Mouse (Mus musculus): Measurements from ENCODE around the gene Gpr162. TPM values are rescaled to one million over a fixed set of nuclear protein-coding genes. Genes with fewer than 3 reads are reported as not detected.
"Not testable (repeated sequence)": the region's sequence is repeated elsewhere in the genome, so short reads cannot be mapped to it uniquely, and the experiment has no call there.

Gpr162 gene
- polyA plus RNA-seq, 1 experiment from 2014 or later: 3.4 TPM

DNA sequence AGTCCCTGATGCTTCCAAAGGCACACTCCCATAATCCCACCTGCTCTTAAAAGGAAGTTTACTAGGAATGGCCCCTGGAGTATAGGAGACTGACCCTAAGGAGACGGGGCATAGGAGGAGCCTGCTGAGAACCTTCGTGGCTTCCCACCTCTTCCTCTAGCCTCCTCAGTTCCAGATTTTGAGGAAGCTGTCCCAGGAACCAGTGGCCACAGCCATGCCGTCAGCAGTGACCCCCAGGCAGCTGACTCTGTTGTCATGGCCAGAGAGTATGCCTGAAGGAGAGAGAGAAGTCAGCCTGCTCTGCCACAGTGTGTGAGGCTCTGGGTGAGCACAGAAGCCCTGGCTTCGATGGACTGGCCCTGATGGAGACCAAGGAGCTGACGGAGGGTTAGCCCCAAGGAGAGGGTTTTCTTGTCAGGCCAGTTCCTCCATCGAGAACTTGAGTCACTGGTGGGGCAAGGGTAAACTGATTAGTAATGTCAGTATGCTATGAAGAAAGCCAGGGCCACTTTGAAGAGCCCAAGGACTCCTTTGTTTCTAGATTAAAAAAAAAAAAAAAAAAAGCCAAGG is 29.2 kb downstream of the Gpr162 start:
- WGBS: 75% methylated on average over 6 of the region's 6 CpGs

DNA sequence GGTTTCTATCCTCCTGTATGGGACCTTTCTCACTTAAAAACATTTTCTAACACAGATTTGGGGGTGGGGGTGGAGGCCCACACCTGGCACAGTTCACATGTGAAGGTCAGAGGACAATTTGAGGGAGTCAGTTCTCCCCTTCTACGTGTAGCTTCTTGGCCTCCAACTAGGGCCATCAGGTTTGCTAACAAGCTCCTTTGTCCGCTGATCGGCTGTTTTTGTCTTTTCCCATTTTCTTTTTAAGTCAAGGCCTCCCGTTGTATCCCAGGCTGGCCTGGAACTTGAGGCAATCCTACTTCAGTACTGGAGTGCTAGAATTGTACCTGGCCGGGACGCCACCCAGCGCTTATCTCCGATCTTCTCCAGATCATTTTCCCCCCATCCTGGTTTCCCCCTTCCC is 32.1 kb downstream of the Gpr162 start:
- no peak overlapping the region for H3K4me3 ChIP-seq (replicated peaks)
- ATAC-seq (ENCODE audit: insufficient number of reproducible peaks, low FRiP score, low TSS enrichment, low read depth): no peak
- H3K9ac ChIP-seq: no peak overlapping the region
- H3K36me3 ChIP-seq: peaks cover 24% of the 10 kb centered on the region
- 0 out of 2 replicates have a peak overlapping the region, but pooled peaks have one; percentile 95 for H3K4me2 ChIP-seq (replicated peaks)
- no peaks in the 10 kb centered on the region for H3K9me3 ChIP-seq (replicated peaks)
- 91% methylated on average over 8 of the region's 8 CpGs for WGBS
- no peaks in the 10 kb centered on the region for H3K27me3 ChIP-seq
- peaks cover 30% of the 10 kb centered on the region for H3K4me1 ChIP-seq
- H3K27ac ChIP-seq (replicated peaks): no peak overlapping the region

More for the DNA sequence above, 29.2 kb downstream of the Gpr162 start:
- Histone ChIP-seq H3K9ac (no peak overlapping the region), H3K27ac (replicated peaks) (no peak overlapping the region), H3K4me1 (peaks cover 19% of the 10 kb centered on the region), H3K4me2 (replicated peaks) (no peak overlapping the region), H3K4me3 (replicated peaks) (no peak overlapping the region), H3K36me3 (peaks cover 20% of the 10 kb centered on the region), H3K27me3 (no peaks in the 10 kb centered on the region), H3K9me3 (replicated peaks) (no peaks in the 10 kb centered on the region)
- no peak for ATAC-seq (ENCODE audit: insufficient number of reproducible peaks, low FRiP score, low TSS enrichment, low read depth)

DNA sequence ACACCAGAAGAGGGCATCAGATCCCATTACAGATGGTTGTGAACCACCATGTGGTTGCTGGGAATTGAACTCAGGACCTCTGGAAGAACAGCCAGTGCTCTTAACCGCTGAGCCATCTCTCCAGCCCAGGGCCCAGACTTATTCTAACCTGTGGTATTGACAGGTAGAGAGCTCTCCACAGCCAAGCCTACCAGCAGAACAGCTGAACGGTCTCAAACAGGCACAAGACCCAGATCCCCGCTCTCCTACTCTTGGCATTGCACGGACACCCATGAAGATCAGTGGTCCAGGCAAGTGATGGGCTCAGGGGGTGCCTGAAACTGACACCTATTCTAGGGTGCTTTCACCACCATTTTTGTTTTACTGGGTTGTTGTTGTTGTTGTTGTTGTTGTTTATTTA is 32.6 kb downstream of the Gpr162 start:
- H3K27ac ChIP-seq (replicated peaks); H3K27me3 ChIP-seq; H3K9me3 ChIP-seq (replicated peaks); H3K4me3 ChIP-seq (replicated peaks); ATAC-seq (ENCODE audit: insufficient number of reproducible peaks, low FRiP score, low TSS enrichment, low read depth); H3K9ac ChIP-seq: not testable (repeated sequence)
- Histone ChIP-seq H3K4me1 (peaks cover 30% of the 10 kb centered on the region), H3K4me2 (replicated peaks) (peak overlapping the region; percentile 95), H3K36me3 (peaks cover 26% of the 10 kb centered on the region)
- 89% methylated on average over 4 of the region's 4 CpGs for WGBS

DNA sequence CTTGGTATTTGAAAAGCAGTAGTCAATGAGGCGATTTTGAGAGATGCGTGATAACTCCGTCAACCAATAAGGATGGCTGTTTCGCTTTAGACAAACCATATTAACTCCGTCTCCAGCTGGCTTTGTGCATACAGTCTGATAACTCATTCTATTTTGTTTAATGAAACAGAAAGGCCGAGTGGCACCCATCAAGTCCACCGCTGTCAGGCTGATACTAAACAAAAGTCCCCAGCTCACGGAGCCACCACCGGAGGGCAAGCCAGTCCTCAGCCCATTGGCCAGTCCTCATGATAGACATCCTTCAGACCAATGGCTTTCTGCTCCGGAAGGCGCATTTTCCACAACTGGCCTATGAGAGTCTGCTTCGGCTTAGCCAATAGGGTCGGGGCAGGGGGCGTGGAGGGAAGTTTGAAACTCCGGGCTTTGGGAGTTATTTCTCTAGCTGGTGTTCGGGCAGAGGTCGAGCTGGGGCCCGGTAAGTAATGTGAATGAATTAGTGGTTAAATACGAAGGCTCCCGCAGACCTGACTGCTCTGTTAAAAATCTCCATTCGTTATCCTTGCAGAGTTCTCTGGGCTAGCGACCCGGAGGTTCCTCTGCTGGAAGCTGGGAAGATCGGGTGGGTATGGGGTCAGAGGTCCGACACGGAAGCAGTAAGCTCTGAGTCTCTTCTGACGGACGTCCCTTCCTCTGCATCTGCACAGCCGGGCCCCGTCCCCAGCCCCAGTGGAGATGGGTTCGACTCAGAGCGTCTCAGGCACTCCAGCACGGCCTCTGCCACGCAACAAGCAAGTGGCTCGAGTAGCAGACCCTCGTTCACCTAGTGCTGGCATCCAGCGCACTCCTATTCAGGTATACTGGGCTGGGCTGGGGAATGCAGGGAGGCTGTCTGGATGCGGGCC is 33.7 kb downstream of the Gpr162 start:
- H3K4me2 ChIP-seq (replicated peaks): peak overlapping the region; percentile 95
- WGBS: under 1% methylated on average over 38 of the region's 38 CpGs
- peak overlapping the region; percentile 93 for H3K27ac ChIP-seq (replicated peaks)
- no peaks in the 10 kb centered on the region for H3K9me3 ChIP-seq (replicated peaks)
- peak overlapping the region; percentile 82 for H3K4me3 ChIP-seq (replicated peaks)
- peak; percentile 88 for ATAC-seq (ENCODE audit: insufficient number of reproducible peaks, low FRiP score, low TSS enrichment, low read depth)
- peaks cover 38% of the 10 kb centered on the region for H3K36me3 ChIP-seq
- no peaks in the 10 kb centered on the region for H3K27me3 ChIP-seq
- H3K9ac ChIP-seq: peak overlapping the region; percentile 65
- peaks cover 30% of the 10 kb centered on the region for H3K4me1 ChIP-seq

DNA sequence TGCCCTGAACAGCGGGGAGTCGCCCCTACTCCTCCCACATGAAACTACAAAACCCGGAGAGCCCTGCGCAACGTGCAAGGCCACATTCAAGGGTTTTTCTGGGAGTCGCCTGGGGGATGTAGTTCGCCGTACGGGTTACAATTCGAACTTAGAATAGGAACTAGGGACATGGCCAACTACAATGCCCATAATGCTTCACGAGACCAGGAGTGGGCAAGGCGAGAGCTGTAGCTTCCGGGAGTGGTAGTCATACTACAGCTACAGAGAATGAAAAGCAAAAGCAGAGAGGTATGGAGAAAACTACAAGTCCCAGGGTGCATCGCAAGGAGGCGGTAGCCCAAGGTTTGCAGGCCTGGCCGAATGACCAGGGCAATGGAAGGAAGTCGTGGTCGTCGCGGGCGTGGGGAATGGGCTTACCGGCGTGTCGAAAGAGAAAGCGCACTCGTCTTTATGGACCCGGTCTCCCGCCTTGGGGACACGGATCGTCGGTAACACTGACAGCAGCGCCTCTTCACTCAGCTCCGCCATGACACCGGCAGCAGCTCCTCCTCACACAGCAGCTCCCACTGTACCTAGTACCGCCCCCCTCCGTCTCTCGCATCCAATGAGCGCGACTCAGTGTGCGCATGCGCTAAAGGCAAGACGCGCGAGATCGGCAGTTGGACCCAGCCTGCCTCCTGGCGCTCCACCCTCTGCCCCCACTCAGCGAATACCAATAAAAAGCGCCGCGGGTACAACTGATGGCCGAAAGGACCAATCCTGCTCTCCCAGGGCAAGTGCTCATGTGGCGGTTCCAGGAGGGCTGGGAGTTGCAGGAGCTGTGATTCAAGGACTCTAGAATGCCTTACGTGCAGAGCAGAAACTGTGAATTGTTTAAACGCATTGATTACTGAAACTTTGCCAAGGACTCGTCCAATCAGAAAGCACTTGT is 34.6 kb downstream of the Gpr162 start, which contains the start of the genes Usp5 and Cdca3:
Gene Usp5 (minus strand): TSS at position 617 of the 931 bp plus-strand sequence.
Gene Cdca3 (plus strand): TSS at position 680 of the 931 bp plus-strand sequence.
- ATAC-seq (ENCODE audit: insufficient number of reproducible peaks, low FRiP score, low TSS enrichment, low read depth): peak; percentile 95
- Histone ChIP-seq H3K9me3 (replicated peaks) (no peaks in the 10 kb centered on the region), H3K36me3 (peaks cover 46% of the 10 kb centered on the region), H3K9ac (peak within 1 kb of the TSS; percentile 65), H3K27ac (replicated peaks) (peak within 1 kb of the TSS; percentile 93), H3K4me3 (replicated peaks) (peak within 1 kb of the TSS; percentile 82), H3K4me2 (replicated peaks) (peak within 1 kb of the TSS; percentile 95), H3K4me1 (peaks cover 30% of the 10 kb centered on the region), H3K27me3 (no peaks in the 10 kb centered on the region)
- WGBS: under 1% methylated on average over 55 of the region's 55 CpGs

DNA sequence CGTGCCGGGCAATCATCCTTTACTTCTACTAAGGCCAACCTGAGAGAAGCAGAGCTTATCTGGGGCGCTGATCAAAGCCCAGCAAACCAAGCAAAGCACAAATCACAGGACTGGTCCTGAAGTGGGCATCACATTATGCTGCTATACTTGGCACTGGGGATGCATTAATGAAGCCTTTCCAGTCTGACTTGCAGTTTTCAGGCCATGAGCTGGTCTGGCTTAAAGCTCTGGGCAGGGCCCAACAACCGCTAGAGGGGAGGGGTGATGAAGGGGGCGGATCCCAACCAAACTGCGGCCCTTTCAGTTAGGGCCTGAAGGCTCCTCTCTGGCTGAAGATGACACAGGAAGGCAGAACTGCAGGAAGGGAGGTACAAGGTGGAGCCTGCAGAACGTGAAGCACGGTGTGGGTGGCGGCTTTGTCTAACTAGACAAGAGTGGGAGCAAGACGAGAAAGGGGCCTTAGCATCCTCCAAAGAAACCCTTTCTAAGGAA is 35.6 kb downstream of the Gpr162 start:
- peak overlapping the region; percentile 82 for H3K4me3 ChIP-seq (replicated peaks)
- no peak for ATAC-seq (ENCODE audit: insufficient number of reproducible peaks, low FRiP score, low TSS enrichment, low read depth)
- peaks cover 27% of the 10 kb centered on the region for H3K4me1 ChIP-seq
- peaks cover 50% of the 10 kb centered on the region for H3K36me3 ChIP-seq
- H3K4me2 ChIP-seq (replicated peaks): peak overlapping the region; percentile 85
- H3K9me3 ChIP-seq (replicated peaks): no peaks in the 10 kb centered on the region
- H3K27me3 ChIP-seq: no peaks in the 10 kb centered on the region
- WGBS: 18% methylated on average over 10 of the region's 10 CpGs
- H3K9ac ChIP-seq: peak overlapping the region; percentile 37
- peak overlapping the region; percentile 81 for H3K27ac ChIP-seq (replicated peaks)

DNA sequence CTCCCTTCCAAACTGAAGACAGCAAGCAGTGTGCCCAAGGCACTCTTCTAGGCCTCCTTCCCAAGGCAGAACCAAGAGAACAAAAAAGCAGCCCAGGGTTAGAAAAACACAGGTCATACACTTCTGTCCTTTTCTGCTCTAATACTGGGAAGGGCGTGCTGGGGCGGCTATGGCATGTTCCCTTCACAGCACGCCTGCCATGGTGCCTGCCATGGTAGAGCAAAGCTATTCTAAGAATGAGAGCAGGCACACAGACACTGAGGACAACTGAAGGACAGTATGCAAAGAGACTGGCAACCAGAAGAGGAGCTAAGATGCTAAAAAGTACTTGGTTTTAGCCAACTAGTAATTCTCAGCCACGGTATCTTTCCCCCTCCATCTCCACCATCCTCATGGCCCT is 41.7 kb downstream of the Gpr162 start:
- no peak overlapping the region for H3K4me3 ChIP-seq (replicated peaks)
- H3K27ac ChIP-seq (replicated peaks): no peak overlapping the region
- WGBS: 94% methylated on average over 4 of the region's 4 CpGs
- H3K4me2 ChIP-seq (replicated peaks): no peak overlapping the region
- H3K9ac ChIP-seq: no peak overlapping the region
- ATAC-seq (ENCODE audit: insufficient number of reproducible peaks, low FRiP score, low TSS enrichment, low read depth): no peak
- H3K27me3 ChIP-seq: no peaks in the 10 kb centered on the region
- peaks cover 94% of the 10 kb centered on the region for H3K36me3 ChIP-seq
- no peaks in the 10 kb centered on the region for H3K4me1 ChIP-seq
- H3K9me3 ChIP-seq (replicated peaks): no peaks in the 10 kb centered on the region

DNA sequence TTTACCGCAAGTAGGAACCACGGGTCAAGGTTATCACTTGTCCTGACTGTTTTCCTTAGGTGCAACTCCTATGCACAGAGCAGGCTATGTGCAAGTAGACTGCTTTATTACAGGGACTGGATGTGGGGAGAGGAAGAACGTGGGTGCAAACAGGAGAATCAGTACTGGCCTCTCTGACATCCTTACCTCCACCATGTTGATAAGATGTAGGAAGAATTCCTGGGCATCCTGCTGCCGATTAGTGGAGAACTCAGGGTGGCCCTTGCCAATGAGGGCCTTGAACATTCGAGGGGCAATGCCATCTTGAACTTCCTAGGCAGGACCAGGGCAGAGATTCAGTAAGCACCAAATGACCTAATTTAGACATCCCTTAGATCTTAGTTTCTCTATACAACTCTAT is 42.9 kb downstream of the Gpr162 start:
- WGBS: 90% methylated on average over 5 of the region's 5 CpGs
- H3K4me2 ChIP-seq (replicated peaks): no peak overlapping the region
- no peak overlapping the region for H3K9ac ChIP-seq
- H3K9me3 ChIP-seq (replicated peaks): no peaks in the 10 kb centered on the region
- peaks cover 98% of the 10 kb centered on the region for H3K36me3 ChIP-seq
- no peak overlapping the region for H3K4me3 ChIP-seq (replicated peaks)
- H3K4me1 ChIP-seq: no peaks in the 10 kb centered on the region
- ATAC-seq (ENCODE audit: insufficient number of reproducible peaks, low FRiP score, low TSS enrichment, low read depth): no peak
- no peak overlapping the region for H3K27ac ChIP-seq (replicated peaks)
- H3K27me3 ChIP-seq: no peaks in the 10 kb centered on the region

DNA sequence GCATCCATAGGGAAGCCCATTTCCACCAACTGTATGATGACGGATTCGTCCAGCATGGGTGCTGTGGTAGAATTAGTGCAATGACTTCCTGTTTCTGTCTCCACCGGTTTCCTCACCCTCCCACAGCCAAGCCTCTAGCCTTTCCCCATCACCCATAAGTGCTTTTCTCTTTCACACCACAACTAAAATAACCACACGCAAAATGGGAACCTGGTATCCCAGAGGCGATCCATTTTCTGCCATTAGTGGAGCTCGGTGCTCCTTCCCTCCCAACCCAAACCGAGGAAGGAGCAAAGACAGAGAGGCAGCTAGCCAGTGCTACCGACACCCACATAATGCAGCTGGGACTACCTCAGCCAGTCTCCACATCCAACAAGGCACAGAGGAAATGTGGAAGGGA is 45.8 kb downstream of the Gpr162 start:
- H3K4me1 ChIP-seq: peaks cover 11% of the 10 kb centered on the region
- ATAC-seq (ENCODE audit: insufficient number of reproducible peaks, low FRiP score, low TSS enrichment, low read depth): no peak
- WGBS: 85% methylated on average over 8 of the region's 8 CpGs

DNA sequence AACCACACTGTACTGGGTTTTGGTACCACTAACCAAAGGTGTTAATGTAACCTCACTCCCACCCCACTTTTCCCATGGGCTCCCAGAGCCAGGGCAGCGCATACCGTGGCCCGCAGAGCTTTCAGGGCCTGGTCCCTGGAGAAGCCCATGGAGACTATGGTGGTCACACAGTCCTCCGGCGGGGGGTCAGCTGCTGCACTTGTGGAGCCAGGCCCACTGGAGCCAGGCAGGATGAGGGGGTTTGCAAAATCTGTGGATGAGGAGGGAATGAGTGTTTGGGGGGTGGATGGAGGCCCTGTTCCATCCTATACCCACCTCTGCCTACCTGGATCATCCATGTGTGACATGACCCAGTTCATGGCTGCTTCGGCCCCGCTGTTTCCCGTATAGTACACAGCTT is 46.2 kb downstream of the Gpr162 start:
- no peak overlapping the region for H3K27ac ChIP-seq (replicated peaks)
- H3K27me3 ChIP-seq: no peaks in the 10 kb centered on the region
- peaks cover 15% of the 10 kb centered on the region for H3K4me1 ChIP-seq
- WGBS: 96% methylated on average over 8 of the region's 8 CpGs
- H3K4me2 ChIP-seq (replicated peaks): no peak overlapping the region
- H3K9ac ChIP-seq: no peak overlapping the region
- H3K4me3 ChIP-seq (replicated peaks): no peak overlapping the region
- no peaks in the 10 kb centered on the region for H3K9me3 ChIP-seq (replicated peaks)
- ATAC-seq (ENCODE audit: insufficient number of reproducible peaks, low FRiP score, low TSS enrichment, low read depth): no peak
- peaks cover 73% of the 10 kb centered on the region for H3K36me3 ChIP-seq

More for the DNA sequence above, 45.8 kb downstream of the Gpr162 start:
- no peaks in the 10 kb centered on the region for H3K9me3 ChIP-seq (replicated peaks)
- peaks cover 77% of the 10 kb centered on the region for H3K36me3 ChIP-seq
- H3K27ac ChIP-seq (replicated peaks): no peak overlapping the region
- H3K27me3 ChIP-seq: no peaks in the 10 kb centered on the region
- H3K9ac ChIP-seq: no peak overlapping the region
- no peak overlapping the region for H3K4me2 ChIP-seq (replicated peaks)
- H3K4me3 ChIP-seq (replicated peaks): no peak overlapping the region
